Mouse (Mus musculus): Measurements from ENCODE around the gene Tnfrsf13c.

Tnfrsf13c gene

GRCm38 (mm10) chr15:82229542-82230045 lies 5.4 kb upstream of the Tnfrsf13c start:
- no peak for DNase-seq

- no peak for DNase-seq
Measured at GRCm38 (mm10) chr15:82225769-82226168, 1.6 kb upstream of the Tnfrsf13c start.

- no peak for DNase-seq
Measured at GRCm38 (mm10) chr15:82224602-82225215, 540 bp upstream of the Tnfrsf13c start.

- no peak for DNase-seq
Measured at GRCm38 (mm10) chr15:82223251-82223650, 918 bp downstream of the Tnfrsf13c start.

- DNase-seq, result no peak
Measured at GRCm38 (mm10) chr15:82221104-82221860, 2.9 kb downstream of the Tnfrsf13c start.

- DNase-seq, result no peak
Measured at GRCm38 (mm10) chr15:82220003-82220675, 4.0 kb downstream of the Tnfrsf13c start.

- peak; percentile 28 for DNase-seq
Measured at GRCm38 (mm10) chr15:82218778-82219666, 5.1 kb downstream of the Tnfrsf13c start.

GRCm38 (mm10) chr15:82217980-82218379 lies 6.2 kb downstream of the Tnfrsf13c start:
- no peak for DNase-seq

GRCm38 (mm10) chr15:82217039-82217438 lies 7.1 kb downstream of the Tnfrsf13c start:
- no peak for DNase-seq

- DNase-seq, result no peak
Measured at GRCm38 (mm10) chr15:82216142-82216827, 7.9 kb downstream of the Tnfrsf13c start.

GRCm38 (mm10) chr15:82215332-82216046 lies 8.7 kb downstream of the Tnfrsf13c start:
- DNase-seq, result no peak

GRCm38 (mm10) chr15:82213222-82213621 lies 10.9 kb downstream of the Tnfrsf13c start:
- no peak for DNase-seq

GRCm38 (mm10) chr15:82212752-82213063 lies 11.5 kb downstream of the Tnfrsf13c start, which contains the start of gene Shisa8:
Gene Shisa8, minus strand, starts transcription at chr15:82212815.
- DNase-seq, result no peak

GRCm38 (mm10) chr15:82211911-82212751 lies 12.0 kb downstream of the Tnfrsf13c start:
- DNase-seq, result peak; percentile 39

- DNase-seq, result no peak
Measured at GRCm38 (mm10) chr15:82211281-82211680, 12.9 kb downstream of the Tnfrsf13c start.

GRCm38 (mm10) chr15:82210801-82211200 lies 13.4 kb downstream of the Tnfrsf13c start:
- DNase-seq, result no peak

GRCm38 (mm10) chr15:82209295-82210050 lies 14.7 kb downstream of the Tnfrsf13c start:
- no peak for DNase-seq

GRCm38 (mm10) chr15:82208307-82208706 lies 15.9 kb downstream of the Tnfrsf13c start:
- DNase-seq, result no peak

GRCm38 (mm10) chr15:82207504-82208219 lies 16.5 kb downstream of the Tnfrsf13c start:
- DNase-seq, result no peak
